Mouse (Mus musculus): ENCODE data around the gene Mlh1.
A peak's percentile ranks its signal among the peaks of the same experiment; 100 is the strongest.

The Mlh1 gene

GRCm38 (mm10) chr9:111271434-111272160, at the start of gene Mlh1, which contains the start of gene Epm2aip1:
Gene Mlh1 (minus strand): TSS chr9:111271791.
Gene Epm2aip1 (plus strand): TSS chr9:111271929.
- DNase-seq, result peak; percentile 100

- DNase-seq, result no peak
Observed at GRCm38 (mm10) chr9:111320912-111321311, 49.3 kb upstream of the Mlh1 start.

GRCm38 (mm10) chr9:111314219-111314618, 42.6 kb upstream of the Mlh1 start:
- DNase-seq, result peak; percentile 47

GRCm38 (mm10) chr9:111313793-111314192, 42.2 kb upstream of the Mlh1 start:
- no peak for DNase-seq

- no peak for DNase-seq
Observed at GRCm38 (mm10) chr9:111313299-111313698, 41.7 kb upstream of the Mlh1 start.

- DNase-seq, result peak; percentile 4
Observed at GRCm38 (mm10) chr9:111312442-111313141, 41.0 kb upstream of the Mlh1 start.

- no peak for DNase-seq
Observed at GRCm38 (mm10) chr9:111311843-111312441, 40.4 kb upstream of the Mlh1 start.

GRCm38 (mm10) chr9:111311031-111311842, 39.6 kb upstream of the Mlh1 start, which contains the start of gene Trank1:
Gene Trank1 (plus strand): TSS chr9:111311739.
- peak; percentile 25 for DNase-seq

- DNase-seq, result no peak
Observed at GRCm38 (mm10) chr9:111306142-111306541, 34.6 kb upstream of the Mlh1 start.

GRCm38 (mm10) chr9:111304036-111304435, 32.4 kb upstream of the Mlh1 start:
- no peak for DNase-seq

- no peak for DNase-seq
Observed at GRCm38 (mm10) chr9:111302196-111302831, 30.7 kb upstream of the Mlh1 start.

- DNase-seq, result no peak
Observed at GRCm38 (mm10) chr9:111298606-111299005, 27.0 kb upstream of the Mlh1 start.

- DNase-seq, result no peak
Observed at GRCm38 (mm10) chr9:111296433-111296832, 24.8 kb upstream of the Mlh1 start.

- DNase-seq, result no peak
Observed at GRCm38 (mm10) chr9:111295323-111295722, 23.7 kb upstream of the Mlh1 start.

GRCm38 (mm10) chr9:111294911-111295310, 23.3 kb upstream of the Mlh1 start:
- no peak for DNase-seq

- no peak for DNase-seq
Observed at GRCm38 (mm10) chr9:111293234-111293633, 21.6 kb upstream of the Mlh1 start.

- DNase-seq, result no peak
Observed at GRCm38 (mm10) chr9:111290539-111291100, 19.0 kb upstream of the Mlh1 start.

- DNase-seq, result peak; percentile 93
Observed at GRCm38 (mm10) chr9:111289832-111290339, 18.3 kb upstream of the Mlh1 start.

- peak; percentile 45 for DNase-seq
Observed at GRCm38 (mm10) chr9:111289294-111289831, 17.8 kb upstream of the Mlh1 start.

GRCm38 (mm10) chr9:111287956-111288355, 16.4 kb upstream of the Mlh1 start:
- DNase-seq, result no peak

GRCm38 (mm10) chr9:111286468-111286867, 14.9 kb upstream of the Mlh1 start:
- DNase-seq, result no peak

All from kidney, postnatal 14 days (tissue).